Mouse (Mus musculus) CH12F3 (cell line): ENCODE data around the gene Dyrk3.
"Not testable (repeated sequence)": the region's sequence is repeated elsewhere in the genome, so short reads cannot be mapped to it uniquely, and the experiment has no call there.

Source experiments
- in situ Hi-C: fragments of 300-500 bp; cut with MboI; formaldehyde crosslinking; loops from 2 replicates; pipeline ENCODE4 v1.14.3; 2020; ENCODE audit warnings: low sequenced_read_pairs

Gene Dyrk3

GRCm38 (mm10) chr1:131159573-131160327 is 21.6 kb upstream of the Dyrk3 start:
- in situ Hi-C loops: not testable (repeated sequence)

GRCm38 (mm10) chr1:131155456-131155855 is 17.3 kb upstream of the Dyrk3 start:
- in situ Hi-C loops: no loop called here

- in situ Hi-C loops: no loop called here
Measured at GRCm38 (mm10) chr1:131153018-131153629, 15.0 kb upstream of the Dyrk3 start, which contains the start of gene Eif2d. TSS of gene Eif2d (plus strand) at chr1:131153181.

- in situ Hi-C loops: no loop called here
Measured at GRCm38 (mm10) chr1:131149496-131149895, 11.4 kb upstream of the Dyrk3 start.

GRCm38 (mm10) chr1:131146181-131146614 is 8.1 kb upstream of the Dyrk3 start:
- in situ Hi-C loops: no loop called here

GRCm38 (mm10) chr1:131145222-131145621 is 7.1 kb upstream of the Dyrk3 start:
- in situ Hi-C loops: not testable (repeated sequence)

GRCm38 (mm10) chr1:131142472-131142871 is 4.3 kb upstream of the Dyrk3 start:
- in situ Hi-C loops: no loop called here

- in situ Hi-C loops: no loop called here
Measured at GRCm38 (mm10) chr1:131141449-131141848, 3.3 kb upstream of the Dyrk3 start.

GRCm38 (mm10) chr1:131139102-131140095 is 1.3 kb upstream of the Dyrk3 start:
- in situ Hi-C loops: no loop called here

- in situ Hi-C loops: no loop called here
Measured at GRCm38 (mm10) chr1:131137717-131138118, 422 bp downstream of the Dyrk3 start.

- in situ Hi-C loops: no loop called here
Measured at GRCm38 (mm10) chr1:131137111-131137510, 1.0 kb downstream of the Dyrk3 start.

- in situ Hi-C loops: no loop called here
Measured at GRCm38 (mm10) chr1:131135960-131136629, 2.0 kb downstream of the Dyrk3 start.

GRCm38 (mm10) chr1:131134942-131135522 is 3.1 kb downstream of the Dyrk3 start:
- in situ Hi-C loops: no loop called here

- in situ Hi-C loops: no loop called here
Measured at GRCm38 (mm10) chr1:131134231-131134630, 3.9 kb downstream of the Dyrk3 start.

- in situ Hi-C loops: no loop called here
Measured at GRCm38 (mm10) chr1:131125987-131126744, 12.0 kb downstream of the Dyrk3 start.

- in situ Hi-C loops: no loop called here
Measured at GRCm38 (mm10) chr1:131123522-131124265, 14.4 kb downstream of the Dyrk3 start.

GRCm38 (mm10) chr1:131121987-131122386 is 16.2 kb downstream of the Dyrk3 start:
- in situ Hi-C loops: no loop called here

GRCm38 (mm10) chr1:131119026-131119425 is 19.1 kb downstream of the Dyrk3 start:
- in situ Hi-C loops: no loop called here

- in situ Hi-C loops: no loop called here
Measured at GRCm38 (mm10) chr1:131118530-131118929, 19.6 kb downstream of the Dyrk3 start.
